Comparison of ENCODE assay signal across 8 mouse cellular contexts in the genomic region with DNA sequence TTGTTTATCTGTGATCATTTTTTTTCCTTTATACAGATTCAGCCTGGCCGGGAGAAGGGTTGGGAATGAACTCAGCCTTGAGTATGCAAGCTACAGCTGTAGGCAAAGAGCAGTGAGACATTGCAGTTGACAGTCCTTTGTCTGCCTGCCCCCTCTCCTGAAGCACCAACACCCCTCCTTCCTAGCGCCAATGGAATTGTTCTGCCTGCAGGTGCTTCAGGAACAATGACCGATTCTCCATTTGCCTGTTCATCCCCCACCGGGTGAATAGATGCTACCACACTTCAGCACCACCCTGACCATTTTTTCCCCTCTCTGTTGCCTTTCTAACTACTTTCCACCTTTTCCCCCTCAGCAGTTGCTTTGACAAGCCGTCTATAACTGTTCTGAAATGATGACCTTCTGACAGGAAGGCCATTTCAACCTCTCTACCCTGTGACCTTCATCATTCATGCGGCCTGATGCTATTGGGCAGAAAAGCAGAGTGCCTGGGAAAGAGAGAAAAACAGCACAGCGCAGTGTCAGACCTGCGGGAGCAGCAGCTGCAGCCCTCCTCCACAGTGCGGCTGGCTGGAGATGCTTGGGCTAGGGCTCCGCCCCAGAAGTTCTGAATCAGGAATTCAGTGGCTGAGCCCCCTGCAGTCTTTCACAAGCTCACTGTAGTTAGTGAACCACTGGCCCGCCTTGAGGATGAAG. TPM values are rescaled to one million over a fixed set of nuclear protein-coding genes. Genes with fewer than 3 reads are reported as not detected.
A peak's percentile ranks its signal among the peaks of the same experiment; 100 is the strongest.
DNase-seq lines count a peak whose midpoint lies in the region; ATAC-seq and TF ChIP-seq lines count a peak whose summit lies in the region.

No protein-coding gene starts in this region.

- 11% methylated on average over 11 of the region's 11 CpGs for WGBS in kidney, postnatal 0 days
- 5% methylated on average over 11 of the region's 11 CpGs for WGBS in hindbrain, embryonic 15.5 days
- 2% methylated on average over 11 of the region's 11 CpGs for WGBS in neural tube, embryonic 13.5 days

- H3K36me3 ChIP-seq in kidney, postnatal 0 days (ENCODE audit: insufficient read depth, low read length), result no peaks in the 10 kb centered on the region
- H3K36me3 ChIP-seq in hindbrain, embryonic 15.5 days, result no peaks in the 10 kb centered on the region
- H3K36me3 ChIP-seq in neural tube, embryonic 13.5 days, result no peaks in the 10 kb centered on the region

- H3K27me3 ChIP-seq in kidney, postnatal 0 days (ENCODE audit: insufficient read depth, low read length), result no peaks in the 10 kb centered on the region
- no peaks in the 10 kb centered on the region for H3K27me3 ChIP-seq in hindbrain, embryonic 15.5 days
- no peaks in the 10 kb centered on the region; the same call in 1 of the 2 replicates for H3K27me3 ChIP-seq in neural tube, embryonic 13.5 days

- no peak overlapping the region for H3K4me2 ChIP-seq in kidney, postnatal 0 days (ENCODE audit: low read length)
- H3K4me2 ChIP-seq in hindbrain, embryonic 15.5 days, result peak overlapping the region; percentile 7; the same call in 1 of the 2 replicates
- H3K4me2 ChIP-seq in neural tube, embryonic 13.5 days, result peak overlapping the region; percentile 25; the same call in 1 of the 2 replicates

- 0 out of 2 replicates have a peak, but pooled peaks have one; percentile 8 for TF ChIP-seq CTCF in kidney, postnatal 0 days (IDR thresholded peaks at IDR 0.05; ENCODE audit: low read depth)

- peaks cover 12% of the 10 kb centered on the region; the same call in 1 of the 2 replicates for H3K4me1 ChIP-seq in kidney, postnatal 0 days (replicated peaks; ENCODE audit: insufficient read depth, low read length)
- H3K4me1 ChIP-seq in hindbrain, embryonic 15.5 days (replicated peaks), result peaks cover 13% of the 10 kb centered on the region
- peaks cover 24% of the 10 kb centered on the region for H3K4me1 ChIP-seq in neural tube, embryonic 13.5 days (replicated peaks)

- ATAC-seq in kidney, postnatal 0 days (replicated peaks; ENCODE audit: low FRiP score, low read depth), result no peak; the same call in 1 of the 2 replicates
- no peak for ATAC-seq in hindbrain, embryonic 15.5 days (ENCODE audit: low FRiP score, low read depth)
- ATAC-seq in neural tube, embryonic 13.5 days (ENCODE audit: low read depth), result peak; percentile 44

- H3K9ac ChIP-seq in kidney, postnatal 0 days (ENCODE audit: low read depth, low read length), result no peak overlapping the region
- H3K9ac ChIP-seq in hindbrain, embryonic 15.5 days, result no peak overlapping the region
- peak overlapping the region; percentile 34; the same call in 1 of the 2 replicates for H3K9ac ChIP-seq in neural tube, embryonic 13.5 days

- peak; percentile 71 for DNase-seq in kidney, postnatal 0 days (ENCODE audit: low spot score)
- DNase-seq in kidney, postnatal 14 days, result no peak
- peak; percentile 69 for DNase-seq in embryo, embryonic 10.5 days (ENCODE audit: low spot score)
- DNase-seq in yolk sac, embryonic 10.5 days (ENCODE audit: low spot score), result no peak
- no peak for DNase-seq in ovary, postnatal 14 days (ENCODE audit: low spot score)
- no peak for DNase-seq in spleen, adult 18-20 months

- no peak overlapping the region for H3K4me3 ChIP-seq in kidney, postnatal 0 days (replicated peaks; ENCODE audit: low read depth, low read length)
- no peak overlapping the region for H3K4me3 ChIP-seq in hindbrain, embryonic 15.5 days
- no peak overlapping the region for H3K4me3 ChIP-seq in neural tube, embryonic 13.5 days

- H3K27ac ChIP-seq in kidney, postnatal 0 days, result no peak overlapping the region
- no peak overlapping the region for H3K27ac ChIP-seq in hindbrain, embryonic 15.5 days (replicated peaks)
- H3K27ac ChIP-seq in neural tube, embryonic 13.5 days (replicated peaks), result peak overlapping the region; percentile 4; the same call in 1 of the 2 replicates

- no peaks in the 10 kb centered on the region for H3K9me3 ChIP-seq in kidney, postnatal 0 days (replicated peaks; ENCODE audit: low read length)
- no peaks in the 10 kb centered on the region for H3K9me3 ChIP-seq in hindbrain, embryonic 15.5 days
- no peaks in the 10 kb centered on the region for H3K9me3 ChIP-seq in neural tube, embryonic 13.5 days

RNA-seq across cellular contexts. Expression of a gene that starts 4.6 kb away (rescaled TPM):
- 50.9 and 51.0 TPM in 2 replicates for polyA plus RNA-seq in kidney, postnatal 0 days (2015; fragmentation: Nextera tagmentation; extraction: Ambion mirVana)
- polyA plus RNA-seq in hindbrain, embryonic 15.5 days (2015; fragmentation: Nextera tagmentation; extraction: Ambion mirVana), result 52.5 and 53.2 TPM in 2 replicates
- 66.3 and 69.0 TPM in 2 replicates for polyA plus RNA-seq in neural tube, embryonic 13.5 days (2015; fragmentation: Nextera tagmentation; extraction: Ambion mirVana)

RNA-seq across cellular contexts. Expression of a gene that starts 18.5 kb away (rescaled TPM):
- polyA plus RNA-seq in kidney, postnatal 0 days (2015; fragmentation: Nextera tagmentation; extraction: Ambion mirVana), result 134 and 137 TPM in 2 replicates
- 68.3 and 69.8 TPM in 2 replicates for polyA plus RNA-seq in hindbrain, embryonic 15.5 days (2015; fragmentation: Nextera tagmentation; extraction: Ambion mirVana)
- polyA plus RNA-seq in neural tube, embryonic 13.5 days (2015; fragmentation: Nextera tagmentation; extraction: Ambion mirVana), result 80.0 and 81.1 TPM in 2 replicates

Comparison
In these comparisons a context has a peak if more than half of its experiments do, and no peak if none do; other contexts are left out.
1. DNase-seq: peak in kidney, postnatal 0 days (single experiment) and embryo, embryonic 10.5 days (single experiment); none in kidney, postnatal 14 days (single experiment), yolk sac, embryonic 10.5 days (single experiment), ovary, postnatal 14 days (single experiment) and spleen, adult 18-20 months (0 of 2).